Mouse (Mus musculus) cortical plate, adult 2 months (tissue): ENCODE results near the gene Gm21897. TPM values are rescaled to one million over a fixed set of nuclear protein-coding genes. Genes with fewer than 3 reads are reported as not detected.

Experiments used
- H3K27ac ChIP-seq: fragments of 200-500 bp; 2 replicates; pipeline ENCODE4 v1.5.1; 2012; ENCODE audit warnings: low read length, control low read depth, inconsistent platforms; ENCODE audit not compliant: insufficient read depth
- H3K4me1 ChIP-seq: fragments of 200-500 bp; 2 replicates; pipeline ENCODE4 v1.6.1; 2011; ENCODE audit warnings: low read length; ENCODE audit not compliant: control insufficient read depth, insufficient read depth
- H3K4me3 ChIP-seq: fragments of 200-500 bp; 2 replicates; pipeline ENCODE4 v1.5.1; 2011; ENCODE audit warnings: mild to moderate bottlenecking, low read length, control low read depth; ENCODE audit not compliant: insufficient read depth
- CTCF ChIP-seq: fragments of 200-500 bp; IDR thresholded peaks from 2 replicates; pipeline ENCODE4 v1.5.1; 2011; ENCODE audit warnings: mild to moderate bottlenecking, control low read depth, low read length; ENCODE audit not compliant: insufficient read depth; ENCODE audit errors: extremely low read depth
- POLR2A ChIP-seq: fragments of 200-500 bp; IDR thresholded peaks from 2 replicates; pipeline ENCODE4 v1.6.1; 2011; ENCODE audit warnings: mild to moderate bottlenecking, low read length, control low read depth; ENCODE audit not compliant: insufficient read depth; ENCODE audit errors: extremely low read depth
- polyA plus RNA-seq: library from polyadenylated mRNA; depleted of rRNA; stranded (reverse); fragments of >200 nt; gene quantifications from 2 replicates; pipeline ENCODE4 v1.2.3, GENCODE M21; 2012

Gene Gm21897
- polyA plus RNA-seq, 1 experiment = 0.06 TPM

DNA sequence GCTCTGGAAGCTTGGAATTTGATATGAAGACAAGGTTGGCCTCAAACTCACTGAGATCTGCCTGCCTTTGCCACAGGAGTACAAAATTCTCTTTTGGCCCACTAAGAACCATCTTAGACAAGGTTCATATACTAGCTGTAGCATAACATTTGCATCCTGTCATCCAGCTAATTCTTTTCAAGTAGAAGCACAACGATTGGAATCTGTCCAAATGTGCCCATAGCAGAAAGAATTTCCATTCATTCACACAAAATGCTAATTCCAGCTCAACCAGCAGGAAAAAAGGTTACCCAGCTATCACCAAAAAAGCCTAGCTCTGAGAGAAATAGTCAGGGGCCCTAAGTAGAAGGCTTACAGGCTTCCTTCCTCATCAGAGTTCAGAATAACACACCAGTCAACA lies 34.0 kb downstream of the Gm21897 start:
- Histone ChIP-seq H3K27ac (no peak overlapping the region), H3K4me3 (no peak overlapping the region), H3K4me1 (no peaks in the 10 kb centered on the region)
- TF ChIP-seq CTCF (no peak), POLR2A (no peak)

DNA sequence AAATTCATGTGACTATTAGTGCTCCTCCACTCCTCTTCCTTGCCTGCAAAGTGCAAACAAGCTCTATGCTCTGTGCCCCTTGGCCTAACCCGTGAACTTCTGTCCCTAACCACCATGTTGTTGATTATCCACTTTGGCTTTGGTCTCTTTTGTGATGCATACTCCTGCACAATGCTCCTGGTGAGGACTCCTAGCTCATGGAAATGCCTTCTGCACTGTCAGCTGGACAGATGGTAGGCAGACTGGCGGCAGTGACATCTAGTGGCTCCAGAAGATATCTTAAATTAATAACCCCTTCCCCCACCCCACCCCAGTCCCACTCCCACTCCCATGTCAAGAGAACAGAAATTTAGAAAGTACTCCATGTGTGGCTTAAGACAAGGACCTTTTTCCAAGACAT lies 35.1 kb downstream of the Gm21897 start:
- no peak overlapping the region for H3K27ac ChIP-seq

DNA sequence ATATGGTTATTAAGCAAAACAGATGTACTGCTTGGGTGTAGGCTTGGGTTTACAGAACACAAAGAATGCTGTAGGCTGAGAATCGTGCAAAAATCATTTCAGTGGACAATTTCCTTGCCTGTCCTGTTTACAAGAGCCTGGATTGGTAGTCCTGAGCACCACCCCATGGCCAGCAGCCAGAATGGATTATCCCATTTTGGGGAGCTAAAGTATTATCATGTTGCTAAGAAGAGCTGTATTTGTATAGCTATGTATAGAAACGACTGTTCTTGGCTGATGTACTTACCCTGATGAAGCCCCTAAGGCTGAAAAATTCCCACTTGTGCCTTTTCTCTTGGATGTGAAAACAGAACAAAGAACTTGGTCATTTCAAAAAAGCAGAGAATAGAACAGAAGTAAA lies 37.6 kb downstream of the Gm21897 start:
- Histone ChIP-seq H3K4me3 (no peak overlapping the region), H3K4me1 (no peaks in the 10 kb centered on the region; the same call in 1 of the 2 replicates), H3K27ac (no peak overlapping the region)
- TF ChIP-seq CTCF (no peak), POLR2A (no peak)

More for the DNA sequence above, 35.1 kb downstream of the Gm21897 start:
- Histone ChIP-seq H3K4me1 (no peaks in the 10 kb centered on the region; the same call in 1 of the 2 replicates), H3K4me3 (no peak overlapping the region)
- TF ChIP-seq POLR2A = no peak
- TF ChIP-seq CTCF = no peak

DNA sequence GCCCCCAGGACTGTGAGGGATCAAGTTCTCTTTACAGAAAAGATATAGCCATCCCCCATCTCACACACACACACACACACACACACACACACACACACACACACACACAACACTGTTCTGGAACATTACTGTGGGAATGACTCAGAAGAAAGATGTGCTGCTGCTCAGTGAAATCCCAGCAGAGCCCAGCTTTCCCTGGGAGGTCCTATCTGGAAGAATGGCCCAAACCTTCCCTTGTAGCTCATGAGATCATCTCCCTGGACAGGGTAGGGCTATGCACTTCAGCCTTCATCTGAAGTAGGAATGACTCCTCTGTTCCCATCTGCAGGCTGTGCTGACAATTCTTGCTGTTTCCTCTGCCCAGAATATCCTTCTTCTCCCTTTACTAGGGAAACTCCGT lies 38.1 kb downstream of the Gm21897 start:
- no peak overlapping the region for H3K4me3 ChIP-seq
- no peak overlapping the region for H3K27ac ChIP-seq
- TF ChIP-seq CTCF = no peak
- H3K4me1 ChIP-seq = no peaks in the 10 kb centered on the region; the same call in 1 of the 2 replicates

DNA sequence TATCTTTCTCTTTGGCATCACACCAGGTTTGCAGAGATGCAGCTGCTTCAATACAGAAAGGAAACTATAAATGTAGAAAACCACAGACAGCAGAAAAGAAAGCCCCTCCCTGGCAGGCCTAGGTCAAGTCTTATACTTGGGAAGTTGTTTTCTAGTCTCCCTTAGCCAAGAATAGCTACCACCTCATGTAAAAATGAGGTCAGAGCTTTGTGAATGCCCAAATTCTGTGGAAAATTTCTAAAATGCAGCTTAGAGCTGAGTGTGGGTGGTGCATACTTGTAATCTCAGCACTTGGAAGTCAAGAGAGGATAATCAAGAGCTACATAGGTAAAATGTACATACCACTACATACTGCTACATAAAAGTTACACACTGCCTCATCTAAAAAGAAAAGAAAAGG lies 40.5 kb downstream of the Gm21897 start:
- H3K4me1 ChIP-seq = no peaks in the 10 kb centered on the region; the same call in 1 of the 2 replicates
- no peak overlapping the region for H3K4me3 ChIP-seq
- TF ChIP-seq POLR2A = no peak
- no peak overlapping the region for H3K27ac ChIP-seq

DNA sequence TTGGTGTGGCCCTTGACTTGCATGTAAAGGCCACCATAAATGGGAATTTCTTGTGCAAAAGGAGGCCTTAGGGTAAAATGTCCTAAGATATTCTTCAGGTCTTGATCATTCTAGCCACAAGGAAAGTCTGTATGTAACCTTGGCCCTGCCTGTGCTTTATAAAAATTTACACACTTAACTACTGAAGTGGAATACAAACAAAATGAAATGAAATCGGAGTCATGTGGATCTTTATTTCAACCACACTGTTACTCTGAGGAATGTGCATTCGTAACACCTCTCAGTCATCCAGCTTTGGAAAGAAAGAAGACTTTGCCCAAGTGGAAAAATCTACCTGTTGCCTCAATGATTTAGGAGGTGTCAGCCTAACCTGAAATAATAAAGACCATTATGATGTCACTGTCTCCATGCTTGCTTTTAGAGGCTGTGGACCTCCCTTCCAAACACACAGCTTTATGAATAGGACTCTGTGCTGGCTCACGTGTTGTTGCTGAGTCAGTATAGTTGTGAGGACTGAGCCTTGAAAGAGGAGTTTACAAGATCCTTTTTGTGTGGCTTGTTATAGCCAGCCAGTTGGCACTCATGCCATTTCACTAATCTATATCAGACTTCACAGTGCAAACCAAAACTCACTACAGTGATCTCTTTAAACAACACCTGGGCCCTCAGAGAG lies 42.0 kb downstream of the Gm21897 start:
- Histone ChIP-seq H3K27ac (no peak overlapping the region), H3K4me3 (no peak overlapping the region), H3K4me1 (no peaks in the 10 kb centered on the region; the same call in 1 of the 2 replicates)
- TF ChIP-seq CTCF (no peak), POLR2A (no peak)

DNA sequence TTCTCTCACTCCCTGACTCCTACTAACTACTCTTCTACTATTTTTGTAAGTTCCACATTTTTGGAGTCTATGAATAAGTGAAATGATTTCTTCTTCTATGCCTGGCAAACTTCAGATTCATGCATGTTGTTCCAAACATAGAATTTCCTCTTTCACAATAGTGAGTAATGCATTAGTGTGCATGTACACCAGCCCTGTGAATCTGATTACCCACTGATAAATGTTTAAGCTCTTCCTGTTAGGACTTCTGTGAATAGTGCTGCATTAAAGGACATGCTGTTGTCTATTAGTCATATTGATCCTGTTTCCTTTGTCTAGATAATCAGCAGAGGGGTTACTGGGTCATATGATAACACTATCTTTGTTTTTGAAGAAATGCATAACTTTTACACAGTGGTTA lies 43.6 kb downstream of the Gm21897 start:
- no peak overlapping the region for H3K27ac ChIP-seq
- H3K4me3 ChIP-seq = no peak overlapping the region
- no peak for TF ChIP-seq POLR2A
- TF ChIP-seq CTCF = no peak
- no peaks in the 10 kb centered on the region; the same call in 1 of the 2 replicates for H3K4me1 ChIP-seq
